Mouse (Mus musculus): ENCODE data around the gene AL607142.1.

DNA sequence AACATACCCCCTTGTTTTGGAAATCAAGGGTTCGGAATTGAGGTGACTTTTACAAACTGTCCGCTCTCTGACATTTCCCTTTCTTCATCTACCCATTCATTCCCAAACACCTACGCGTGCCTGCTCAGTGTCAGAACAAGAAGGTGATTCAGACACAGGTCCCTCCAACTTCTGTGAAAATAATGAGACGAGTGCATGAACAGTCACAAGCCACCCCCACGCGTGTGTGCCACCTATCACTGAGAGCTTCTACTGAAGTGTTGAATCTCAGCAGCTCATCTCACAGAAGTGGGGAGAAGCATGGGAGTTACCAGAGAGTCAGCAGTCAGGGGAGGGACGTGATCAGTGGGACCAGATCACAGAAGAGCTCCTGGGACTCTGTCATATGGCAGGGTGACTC, 12.5 kb downstream of the AL607142.1 start:
- TF ChIP-seq EP300 (IDR thresholded peaks at IDR 0.05; ENCODE audit: low read depth), result no peak
- no peak for TF ChIP-seq CTCF (IDR thresholded peaks at IDR 0.05; ENCODE audit: low read depth)

All from liver, postnatal 0 days (tissue).